Mouse (Mus musculus): ENCODE results near the gene Suclg2.

Gene Suclg2

GRCm38 (mm10) chr6:95718031-95718968 lies at the start of gene Suclg2:
Gene Suclg2, minus strand, starts transcription at chr6:95718800.
- DNase-seq (ENCODE audit: low read depth, low spot score) = peak; percentile 62

GRCm38 (mm10) chr6:95766566-95766965 lies 48.0 kb upstream of the Suclg2 start:
- DNase-seq (ENCODE audit: low read depth, low spot score) = no peak

- DNase-seq (ENCODE audit: low read depth, low spot score) = no peak
Measured at GRCm38 (mm10) chr6:95759558-95760172, 41.1 kb upstream of the Suclg2 start.

- no peak for DNase-seq (ENCODE audit: low read depth, low spot score)
Measured at GRCm38 (mm10) chr6:95742378-95742777, 23.8 kb upstream of the Suclg2 start.

- DNase-seq (ENCODE audit: low read depth, low spot score) = no peak
Measured at GRCm38 (mm10) chr6:95731570-95732367, 13.2 kb upstream of the Suclg2 start.

GRCm38 (mm10) chr6:95729399-95729798 lies 10.8 kb upstream of the Suclg2 start:
- no peak for DNase-seq (ENCODE audit: low read depth, low spot score)

GRCm38 (mm10) chr6:95725281-95725680 lies 6.7 kb upstream of the Suclg2 start:
- no peak for DNase-seq (ENCODE audit: low read depth, low spot score)

- DNase-seq (ENCODE audit: low read depth, low spot score) = no peak
Measured at GRCm38 (mm10) chr6:95723361-95723760, 4.8 kb upstream of the Suclg2 start.

- DNase-seq (ENCODE audit: low read depth, low spot score) = no peak
Measured at GRCm38 (mm10) chr6:95719791-95720190, 1.2 kb upstream of the Suclg2 start.

- no peak for DNase-seq (ENCODE audit: low read depth, low spot score)
Measured at GRCm38 (mm10) chr6:95718969-95719333, 351 bp upstream of the Suclg2 start.

- DNase-seq (ENCODE audit: low read depth, low spot score) = no peak
Measured at GRCm38 (mm10) chr6:95717071-95717470, 1.5 kb downstream of the Suclg2 start.

- no peak for DNase-seq (ENCODE audit: low read depth, low spot score)
Measured at GRCm38 (mm10) chr6:95716476-95716875, 2.1 kb downstream of the Suclg2 start.

GRCm38 (mm10) chr6:95713245-95713644 lies 5.4 kb downstream of the Suclg2 start:
- no peak for DNase-seq (ENCODE audit: low read depth, low spot score)

- no peak for DNase-seq (ENCODE audit: low read depth, low spot score)
Measured at GRCm38 (mm10) chr6:95712081-95712480, 6.5 kb downstream of the Suclg2 start.

- DNase-seq (ENCODE audit: low read depth, low spot score) = no peak
Measured at GRCm38 (mm10) chr6:95711671-95712070, 6.9 kb downstream of the Suclg2 start.

- DNase-seq (ENCODE audit: low read depth, low spot score) = no peak
Measured at GRCm38 (mm10) chr6:95710886-95711285, 7.7 kb downstream of the Suclg2 start.

- no peak for DNase-seq (ENCODE audit: low read depth, low spot score)
Measured at GRCm38 (mm10) chr6:95709531-95709930, 9.1 kb downstream of the Suclg2 start.

GRCm38 (mm10) chr6:95709106-95709505 lies 9.5 kb downstream of the Suclg2 start:
- no peak for DNase-seq (ENCODE audit: low read depth, low spot score)

GRCm38 (mm10) chr6:95704626-95705025 lies 14.0 kb downstream of the Suclg2 start:
- DNase-seq (ENCODE audit: low read depth, low spot score) = no peak

- DNase-seq (ENCODE audit: low read depth, low spot score) = no peak
Measured at GRCm38 (mm10) chr6:95702200-95702599, 16.4 kb downstream of the Suclg2 start.

GRCm38 (mm10) chr6:95701786-95702185 lies 16.8 kb downstream of the Suclg2 start:
- no peak for DNase-seq (ENCODE audit: low read depth, low spot score)

GRCm38 (mm10) chr6:95700981-95701610 lies 17.5 kb downstream of the Suclg2 start:
- DNase-seq (ENCODE audit: low read depth, low spot score) = no peak
